Mouse (Mus musculus) intestine, postnatal 0 days (tissue): ENCODE data around the gene Mia. TPM values are rescaled to one million over a fixed set of nuclear protein-coding genes. Genes with fewer than 3 reads are reported as not detected.
A peak's percentile ranks its signal among the peaks of the same experiment; 100 is the strongest.

Source experiments
- ATAC-seq: fragments of 200-750 bp; cut with Nextera tagmentation; 2 replicates; pipeline ENCODE4 v1.8.0; 2017; ENCODE audit warnings: mild to moderate bottlenecking, moderate TSS enrichment, moderate library complexity
- H3K27ac ChIP-seq: fragments of 300-500 bp; sonication (generic); 2 replicates; pipeline ENCODE4 v1.5.1; 2014; ENCODE audit warnings: mild to moderate bottlenecking, low read depth, low read length, moderate library complexity
- H3K27me3 ChIP-seq: fragments of 300-500 bp; sonication (generic); replicated peaks from 2 replicates; pipeline ENCODE4 v1.6.1; 2014; ENCODE audit warnings: low read length, mixed read lengths; ENCODE audit not compliant: control insufficient read depth, insufficient read depth
- H3K36me3 ChIP-seq: fragments of 300-500 bp; sonication (generic); 2 replicates; pipeline ENCODE4 v1.6.1; 2014; ENCODE audit warnings: mild to moderate bottlenecking, moderate library complexity; ENCODE audit not compliant: control insufficient read depth, insufficient read depth
- H3K4me1 ChIP-seq: fragments of 300-500 bp; sonication (generic); replicated peaks from 2 replicates; pipeline ENCODE4 v1.6.1; 2014; ENCODE audit warnings: antibody characterized with exemption, low read length, mixed read lengths; ENCODE audit not compliant: control insufficient read depth, insufficient read depth
- H3K4me2 ChIP-seq: fragments of 300-500 bp; sonication (generic); replicated peaks from 2 replicates; pipeline ENCODE4 v1.6.1; 2014; ENCODE audit warnings: low read depth, mild to moderate bottlenecking, moderate library complexity
- H3K4me3 ChIP-seq: fragments of 300-500 bp; sonication (generic); 2 replicates; pipeline ENCODE4 v1.5.1; 2014; ENCODE audit warnings: low read depth, low read length
- H3K9ac ChIP-seq: fragments of 300-500 bp; sonication (generic); 2 replicates; pipeline ENCODE4 v1.6.1; 2014; ENCODE audit warnings: mild to moderate bottlenecking, low read depth, low read length
- H3K9me3 ChIP-seq: fragments of 300-500 bp; sonication (generic); 2 replicates; pipeline ENCODE4 v1.6.1; 2016; ENCODE audit warnings: mixed run types; ENCODE audit not compliant: control insufficient read depth
- CTCF ChIP-seq: sonication (generic); IDR thresholded peaks from 2 replicates; pipeline ENCODE4 v1.5.1; 2016; ENCODE audit warnings: low read depth, mild to moderate bottlenecking, control low read depth, antibody characterized with exemption, moderate library complexity
- WGBS: fragments of 180-500 bp; shearing (Covaris S2); extraction: QIAGEN DNeasy Blood & Tissue Kit; methylation state at CpG from one replicate; pipeline ENCODE4 v1.1.7; 2014; 5-methylcytosine and 5-hydroxymethylcytosine counted together
- polyA plus RNA-seq: library from polyadenylated mRNA; unstranded; fragments of >200 nt; fragmentation: Nextera tagmentation; extraction: Ambion mirVana; gene quantifications from 2 replicates; pipeline ENCODE4 v1.2.1, GENCODE M21; 2015

Gene Mia
- polyA plus RNA-seq, 1 experiment from 2014 or later = not detected

- Histone ChIP-seq H3K36me3 (0 out of 2 replicates have a peak, but pooled peaks cover 6% of the 10 kb centered on the region), H3K4me2 (peak overlapping the region; percentile 82), H3K9me3 (no peaks in the 10 kb centered on the region), H3K4me1 (0 out of 2 replicates have a peak, but pooled peaks cover 8% of the 10 kb centered on the region), H3K27ac (peak overlapping the region; percentile 94), H3K9ac (peak overlapping the region; percentile 37), H3K27me3 (no peaks in the 10 kb centered on the region), H3K4me3 (peak overlapping the region; percentile 90)
- 35% methylated on average over 11 of the region's 11 CpGs for WGBS
- TF ChIP-seq CTCF = no peak
- peak; percentile 88 for ATAC-seq
These were observed 44.1 kb upstream of the Mia start for GRCm38 (mm10) chr7:27224877-27225575.

- 32% methylated on average over 1 of the region's 1 CpGs for WGBS
- no peaks in the 10 kb centered on the region for H3K9me3 ChIP-seq
- peaks cover 16% of the 10 kb centered on the region; the same call in 1 of the 2 replicates for H3K36me3 ChIP-seq
- peak overlapping the region; percentile 35; the same call in 1 of the 2 replicates for H3K27ac ChIP-seq
- no peak overlapping the region for H3K4me3 ChIP-seq
- no peak for ATAC-seq
- H3K27me3 ChIP-seq = no peaks in the 10 kb centered on the region
- TF ChIP-seq CTCF = no peak
- H3K9ac ChIP-seq = no peak overlapping the region
- H3K4me1 ChIP-seq = 0 out of 2 replicates have a peak, but pooled peaks cover 8% of the 10 kb centered on the region
- H3K4me2 ChIP-seq = no peak overlapping the region
These were observed 41.6 kb upstream of the Mia start for GRCm38 (mm10) chr7:27222538-27222937.

GRCm38 (mm10) chr7:27221939-27222338 is 41.0 kb upstream of the Mia start:
- Histone ChIP-seq H3K4me3 (no peak overlapping the region), H3K27ac (peak overlapping the region; percentile 35; the same call in 1 of the 2 replicates), H3K36me3 (peaks cover 22% of the 10 kb centered on the region), H3K9ac (no peak overlapping the region), H3K4me2 (no peak overlapping the region), H3K27me3 (no peaks in the 10 kb centered on the region), H3K4me1 (0 out of 2 replicates have a peak, but pooled peaks cover 8% of the 10 kb centered on the region), H3K9me3 (no peaks in the 10 kb centered on the region)
- ATAC-seq = no peak
- 47% methylated on average over 6 of the region's 6 CpGs for WGBS
- TF ChIP-seq CTCF = no peak

- Histone ChIP-seq H3K4me3 (no peak overlapping the region), H3K4me2 (no peak overlapping the region), H3K9ac (no peak overlapping the region), H3K27ac (no peak overlapping the region), H3K36me3 (peaks cover 33% of the 10 kb centered on the region), H3K4me1 (0 out of 2 replicates have a peak, but pooled peaks cover 4% of the 10 kb centered on the region), H3K9me3 (no peaks in the 10 kb centered on the region), H3K27me3 (no peaks in the 10 kb centered on the region)
- 69% methylated on average over 11 of the region's 11 CpGs for WGBS
- no peak for ATAC-seq
- no peak for TF ChIP-seq CTCF
These were observed 39.0 kb upstream of the Mia start for GRCm38 (mm10) chr7:27219937-27220336.

GRCm38 (mm10) chr7:27218586-27218985 is 37.6 kb upstream of the Mia start:
- Histone ChIP-seq H3K4me3 (no peak overlapping the region), H3K9me3 (no peaks in the 10 kb centered on the region), H3K27me3 (no peaks in the 10 kb centered on the region), H3K27ac (no peak overlapping the region), H3K4me2 (no peak overlapping the region), H3K36me3 (peaks cover 42% of the 10 kb centered on the region), H3K9ac (no peak overlapping the region), H3K4me1 (no peaks in the 10 kb centered on the region)
- ATAC-seq = no peak
- 83% methylated on average over 7 of the region's 7 CpGs for WGBS
- TF ChIP-seq CTCF = no peak

- H3K9me3 ChIP-seq = no peaks in the 10 kb centered on the region
- peaks cover 84% of the 10 kb centered on the region for H3K36me3 ChIP-seq
- no peak overlapping the region for H3K4me3 ChIP-seq
- 84% methylated on average over 2 of the region's 2 CpGs for WGBS
- H3K27me3 ChIP-seq = no peaks in the 10 kb centered on the region
- no peak for ATAC-seq
- no peak for TF ChIP-seq CTCF
- H3K27ac ChIP-seq = no peak overlapping the region
- no peak overlapping the region for H3K4me2 ChIP-seq
- no peaks in the 10 kb centered on the region for H3K4me1 ChIP-seq
- no peak overlapping the region for H3K9ac ChIP-seq
These were observed 31.7 kb upstream of the Mia start for GRCm38 (mm10) chr7:27212626-27213025.
